Mouse (Mus musculus): ENCODE data around the gene Rnf208.
"Not testable (repeated sequence)": the region's sequence is repeated elsewhere in the genome, so short reads cannot be mapped to it uniquely, and the experiment has no call there.

Gene Rnf208

DNA sequence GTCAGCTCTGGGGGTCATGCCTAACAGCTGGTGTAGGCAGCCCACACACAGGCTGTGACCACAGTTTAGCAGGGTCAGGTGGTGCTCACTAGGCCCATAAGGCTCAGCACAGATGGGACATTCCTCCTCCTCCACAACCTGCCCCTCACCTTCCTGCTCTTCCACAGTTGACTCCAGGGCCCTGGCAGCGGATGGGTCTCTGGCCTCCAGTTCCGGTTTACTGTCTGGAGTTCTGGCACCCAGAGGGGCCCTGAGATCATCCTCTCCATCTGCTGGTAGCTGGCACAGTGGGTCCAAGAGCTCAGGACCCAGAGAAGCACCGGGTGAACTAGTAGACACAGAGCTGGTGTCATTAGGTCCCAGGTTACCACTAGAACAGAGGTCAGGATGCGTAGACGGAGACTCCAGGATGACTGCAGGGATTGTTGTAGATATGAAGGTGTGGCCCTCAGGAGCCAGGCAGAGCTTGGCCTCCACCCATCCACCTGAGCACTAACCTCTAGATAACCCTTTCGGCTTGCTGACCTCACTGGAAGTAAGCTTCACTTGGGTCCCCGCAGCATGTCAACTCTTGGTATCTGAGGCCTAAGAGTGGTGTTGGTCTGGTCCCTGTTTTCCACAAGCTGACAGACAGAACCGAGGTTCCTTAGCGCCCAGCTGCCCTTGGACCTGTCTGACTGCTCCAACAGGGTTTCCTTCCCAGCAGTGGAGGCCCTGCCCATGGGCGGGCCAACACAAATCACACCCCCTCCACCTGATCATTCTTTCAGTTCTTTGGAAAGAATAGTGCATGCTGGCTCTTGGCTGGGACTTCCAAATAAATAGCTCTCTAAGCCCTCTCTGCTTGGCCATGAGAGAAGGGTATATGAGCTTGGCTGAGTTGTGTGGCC is 4.4 kb downstream of the Rnf208 start, which contains the start of gene AL732309.1:
Gene AL732309.1, minus strand, starts transcription at position 681 of the 890 bp plus-strand sequence.
- DNase-seq (ENCODE audit: low spot score) = no peak

DNA sequence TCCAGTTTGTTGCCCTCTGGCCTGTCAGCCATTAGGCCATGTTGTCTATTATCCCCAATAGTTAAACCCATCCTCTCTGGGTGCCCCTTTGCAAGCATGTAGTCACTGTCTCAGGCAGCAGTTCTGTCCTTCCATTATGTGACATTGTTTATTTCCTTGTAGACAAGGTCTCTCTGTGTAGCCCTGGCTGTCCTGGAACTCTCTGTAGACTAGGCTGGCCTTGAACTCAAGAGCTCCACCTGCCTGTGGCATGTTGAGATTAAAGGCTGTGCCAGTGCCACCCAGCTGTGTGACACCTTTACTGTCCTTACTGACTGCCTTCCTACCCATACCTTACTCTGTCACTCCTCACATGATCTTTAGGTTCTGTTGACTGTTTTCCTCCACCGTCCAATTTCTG is 10.3 kb downstream of the Rnf208 start:
- no peak for DNase-seq (ENCODE audit: low spot score)

- DNase-seq (ENCODE audit: low spot score) = peak; percentile 87
Measured at GRCm38 (mm10) chr2:25255284-25255779, 13.3 kb downstream of the Rnf208 start, which contains the start of gene Tmem203. Gene Tmem203, plus strand, starts transcription at chr2:25255439.

DNA sequence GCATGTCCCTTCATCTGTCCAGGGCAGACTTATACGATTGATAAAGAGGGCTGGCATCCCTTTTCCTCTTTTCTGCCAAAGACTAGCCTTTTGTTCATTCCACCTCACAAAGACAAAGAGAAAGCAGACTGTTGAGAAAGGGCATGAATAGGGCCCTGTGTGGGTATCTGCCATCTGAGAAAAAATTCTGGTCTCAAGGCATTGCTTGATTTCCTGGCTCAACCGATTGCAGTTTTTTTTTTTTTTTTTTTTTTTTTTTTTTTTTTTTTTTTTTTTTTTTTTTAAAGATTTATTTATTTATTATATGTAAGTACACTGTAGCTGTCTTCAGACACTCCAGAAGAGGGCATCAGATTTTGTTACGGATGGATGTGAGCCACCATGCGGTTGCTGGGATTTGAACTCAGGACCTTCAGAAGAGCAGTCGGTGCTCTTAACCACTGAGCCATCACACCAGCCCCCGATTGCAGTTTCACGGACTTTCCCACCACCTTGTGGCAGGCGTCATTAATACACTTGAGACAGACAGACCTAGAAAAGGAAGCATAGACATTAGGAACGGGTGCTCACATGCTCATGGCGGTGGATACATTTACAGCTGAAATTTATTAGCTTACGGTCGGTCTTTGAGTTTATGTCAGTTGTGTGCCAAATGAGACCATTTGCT is 14.5 kb downstream of the Rnf208 start:
- DNase-seq (ENCODE audit: low spot score) = peak; percentile 80

DNA sequence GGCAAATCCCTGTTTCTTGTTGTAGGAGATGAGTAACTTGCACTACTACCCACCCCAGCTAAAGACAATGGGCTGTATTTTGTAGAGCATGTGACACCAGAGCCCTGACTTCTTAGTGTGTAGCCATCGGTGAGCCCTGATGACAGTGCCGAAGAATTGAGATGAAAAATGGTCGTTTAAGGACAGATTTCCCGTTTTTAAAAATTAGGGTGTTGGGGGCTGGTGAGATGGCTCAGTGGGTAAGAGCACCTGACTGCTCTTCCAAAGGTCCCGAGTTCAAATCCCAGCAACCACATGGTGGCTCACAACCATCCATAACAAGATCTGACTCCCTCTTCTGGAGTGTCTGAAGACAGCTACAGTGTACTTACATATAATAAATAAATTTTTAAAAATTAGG is 15.2 kb downstream of the Rnf208 start:
- not testable (repeated sequence) for DNase-seq (ENCODE audit: low spot score)

DNA sequence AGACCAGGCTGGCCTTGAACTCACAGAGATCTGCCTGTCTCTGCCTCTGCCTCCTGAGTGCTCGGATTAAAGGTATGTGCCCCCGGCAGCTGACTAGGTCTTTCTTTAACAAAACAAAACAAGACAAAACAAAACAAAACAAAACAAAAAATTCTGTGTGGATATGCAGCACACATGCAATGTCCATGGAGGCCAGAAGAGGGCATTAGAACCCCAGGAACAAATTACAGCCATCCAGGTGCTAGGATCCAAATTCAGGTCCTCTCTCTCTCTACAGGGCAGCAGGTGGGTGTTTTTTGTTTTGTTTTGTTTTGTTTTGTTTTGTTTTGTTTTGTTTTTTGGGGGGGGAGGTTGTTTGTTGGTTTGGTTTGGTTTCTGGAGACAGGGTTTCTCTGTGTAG is 16.8 kb downstream of the Rnf208 start:
- DNase-seq (ENCODE audit: low spot score) = no peak

DNA sequence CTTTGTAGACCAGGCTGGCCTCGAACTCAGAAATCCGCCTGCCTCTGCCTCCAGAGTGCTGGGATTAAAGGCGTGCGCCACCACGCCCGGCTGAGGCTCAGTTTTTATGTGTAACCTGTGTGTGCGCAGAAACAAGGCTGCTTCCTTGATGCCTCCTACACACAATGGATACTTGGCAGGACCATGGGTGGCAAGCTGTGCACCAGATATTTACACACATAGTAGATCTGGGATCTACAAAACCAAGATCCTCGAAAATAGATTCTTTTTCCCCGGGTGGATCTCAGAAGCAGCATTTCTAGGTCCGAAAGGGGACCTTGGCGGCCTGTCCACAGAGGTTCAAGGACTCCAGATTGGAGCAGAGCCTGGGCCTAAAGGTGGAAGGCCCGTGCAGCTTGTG is 19.8 kb downstream of the Rnf208 start:
- DNase-seq (ENCODE audit: low spot score) = peak; percentile 56

DNA sequence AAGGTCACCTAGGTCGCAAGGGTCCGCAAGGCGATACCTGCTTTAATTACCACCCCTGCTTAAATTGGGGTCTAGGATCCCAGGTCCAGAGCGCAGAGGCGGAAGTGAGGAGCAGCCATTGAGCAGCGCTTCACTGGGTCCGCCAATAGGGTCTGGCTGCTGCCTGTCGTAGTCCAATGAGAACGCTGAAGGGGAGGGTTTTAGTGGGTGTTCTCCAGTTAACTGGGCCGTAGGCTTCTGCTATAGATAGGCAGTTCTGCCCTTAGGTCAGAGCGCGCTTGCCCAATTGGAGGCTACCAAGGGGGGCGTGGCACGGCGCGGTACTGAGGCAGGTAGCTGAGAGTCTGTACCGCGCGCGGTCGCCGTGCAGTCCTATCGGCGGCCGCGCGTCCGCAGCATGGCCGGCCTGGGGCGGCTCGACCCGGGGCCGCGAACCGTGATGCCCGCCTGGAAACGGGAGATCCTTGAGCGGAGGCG is 20.3 kb downstream of the Rnf208 start, which contains the start of gene Tprn:
Gene Tprn, plus strand, starts transcription at position 328 of the 477 bp plus-strand sequence.
- DNase-seq (ENCODE audit: low spot score) = peak; percentile 96

DNA sequence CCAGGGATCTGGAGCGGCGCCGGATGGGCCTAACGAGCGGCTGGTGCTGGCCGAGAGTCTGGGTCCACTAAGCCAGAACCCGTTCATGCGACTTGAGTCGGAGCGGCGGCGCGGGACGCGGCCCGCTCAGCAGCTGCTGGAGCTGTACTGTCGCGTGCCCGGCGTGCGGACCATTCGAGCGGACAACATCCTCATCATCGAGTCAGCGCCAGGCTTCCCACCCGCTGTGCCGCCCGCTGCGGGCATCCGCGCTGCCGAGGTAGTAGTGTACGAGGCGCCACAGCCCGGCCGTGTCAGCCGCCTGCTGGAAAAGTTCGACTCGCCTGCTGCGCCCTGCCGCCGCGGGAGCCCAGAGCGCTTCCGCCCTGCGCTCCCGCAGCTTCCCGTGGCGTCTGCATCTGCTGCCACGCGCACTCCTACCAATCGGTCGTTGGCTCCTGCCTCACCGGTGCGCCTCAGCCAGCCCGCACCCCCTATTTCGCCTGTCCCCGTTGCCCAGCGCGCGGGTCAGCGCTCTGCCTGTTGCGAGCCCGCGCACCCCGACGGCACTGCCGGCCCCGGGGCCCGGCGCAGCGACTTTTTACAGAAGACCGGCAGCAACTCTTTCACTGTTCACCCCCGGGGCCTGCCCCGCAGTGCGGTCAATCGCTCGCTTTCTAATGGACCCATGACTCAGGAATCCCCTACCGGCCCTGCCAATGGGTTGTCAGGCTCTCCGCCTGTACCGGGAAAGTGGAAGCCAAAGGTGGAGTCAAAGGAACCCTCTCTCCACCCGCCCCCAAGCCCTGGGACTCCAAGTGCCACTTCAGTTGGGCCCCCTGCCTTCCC is 21.0 kb downstream of the Rnf208 start:
- DNase-seq (ENCODE audit: low spot score) = peak; percentile 67

DNA sequence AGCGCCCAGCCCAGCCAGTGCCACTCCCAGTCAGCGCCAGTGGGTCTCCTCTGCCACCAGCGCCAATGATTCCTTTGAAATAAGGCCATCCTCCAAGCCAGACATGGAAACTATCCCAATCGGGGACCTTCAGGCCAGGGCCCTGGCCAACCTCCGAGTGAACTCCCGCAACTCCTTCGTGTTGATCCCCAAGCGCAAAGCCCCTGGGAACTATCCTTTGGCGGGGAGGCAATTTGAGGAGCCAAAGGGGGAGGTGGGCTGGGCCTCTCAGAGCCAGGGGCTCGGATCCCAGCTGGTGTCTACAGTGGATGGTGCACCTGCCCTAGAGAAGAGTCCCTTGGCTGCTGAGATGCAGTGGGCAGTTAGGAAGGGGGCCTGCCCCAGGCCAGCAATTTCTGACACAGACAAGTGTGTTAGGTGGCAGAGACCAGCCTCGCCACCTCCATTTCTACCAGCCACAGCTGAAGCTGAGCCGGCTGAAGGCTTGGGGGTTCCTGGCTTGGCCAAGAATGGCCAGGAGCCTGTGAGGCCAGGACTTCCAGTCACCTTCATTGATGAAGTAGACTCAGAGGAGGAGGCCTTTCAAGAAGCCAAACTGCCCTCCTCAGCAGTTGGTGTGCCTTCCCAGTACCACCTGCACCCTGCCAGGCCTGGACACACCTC is 21.7 kb downstream of the Rnf208 start:
- no peak for DNase-seq (ENCODE audit: low spot score)

DNA sequence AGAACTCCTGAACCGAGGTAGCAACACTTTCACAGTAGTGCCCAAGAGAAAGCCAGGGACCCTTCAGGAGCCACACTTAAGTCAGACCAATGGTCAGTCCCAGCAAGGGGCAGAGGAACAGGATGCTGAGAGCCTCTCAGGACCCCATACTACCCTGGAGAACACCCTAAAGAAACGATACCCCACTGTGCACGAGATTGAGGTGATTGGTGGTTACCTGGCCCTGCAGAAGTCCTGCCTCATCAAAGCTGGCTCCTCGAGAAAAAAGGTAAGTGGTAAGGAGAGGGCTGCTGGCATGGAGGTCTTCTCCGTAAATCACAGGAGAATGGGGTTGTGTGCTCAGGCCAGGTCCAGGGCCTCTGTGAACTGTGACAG is 22.2 kb downstream of the Rnf208 start:
- no peak for DNase-seq (ENCODE audit: low spot score)

DNA sequence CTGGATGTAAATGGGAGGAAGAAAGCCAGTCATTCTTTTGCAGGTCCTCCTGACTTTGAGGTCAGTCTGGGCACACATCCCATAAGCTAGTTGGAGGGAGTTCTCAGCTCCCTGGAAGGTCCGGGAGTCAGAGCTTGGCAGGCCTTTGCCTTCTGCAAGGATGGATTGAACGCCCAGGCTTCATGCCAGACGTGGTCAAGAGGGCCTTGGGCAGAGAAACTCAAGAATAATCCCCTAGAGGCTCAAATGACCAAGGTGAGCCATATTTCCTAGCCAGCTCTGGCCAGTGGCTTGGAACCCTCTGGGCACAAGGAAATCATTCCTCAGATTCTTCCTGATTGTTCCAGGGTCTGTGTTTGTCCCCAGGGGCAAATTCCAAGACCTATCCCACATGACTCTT is 22.8 kb downstream of the Rnf208 start:
- no peak for DNase-seq (ENCODE audit: low spot score)

DNA sequence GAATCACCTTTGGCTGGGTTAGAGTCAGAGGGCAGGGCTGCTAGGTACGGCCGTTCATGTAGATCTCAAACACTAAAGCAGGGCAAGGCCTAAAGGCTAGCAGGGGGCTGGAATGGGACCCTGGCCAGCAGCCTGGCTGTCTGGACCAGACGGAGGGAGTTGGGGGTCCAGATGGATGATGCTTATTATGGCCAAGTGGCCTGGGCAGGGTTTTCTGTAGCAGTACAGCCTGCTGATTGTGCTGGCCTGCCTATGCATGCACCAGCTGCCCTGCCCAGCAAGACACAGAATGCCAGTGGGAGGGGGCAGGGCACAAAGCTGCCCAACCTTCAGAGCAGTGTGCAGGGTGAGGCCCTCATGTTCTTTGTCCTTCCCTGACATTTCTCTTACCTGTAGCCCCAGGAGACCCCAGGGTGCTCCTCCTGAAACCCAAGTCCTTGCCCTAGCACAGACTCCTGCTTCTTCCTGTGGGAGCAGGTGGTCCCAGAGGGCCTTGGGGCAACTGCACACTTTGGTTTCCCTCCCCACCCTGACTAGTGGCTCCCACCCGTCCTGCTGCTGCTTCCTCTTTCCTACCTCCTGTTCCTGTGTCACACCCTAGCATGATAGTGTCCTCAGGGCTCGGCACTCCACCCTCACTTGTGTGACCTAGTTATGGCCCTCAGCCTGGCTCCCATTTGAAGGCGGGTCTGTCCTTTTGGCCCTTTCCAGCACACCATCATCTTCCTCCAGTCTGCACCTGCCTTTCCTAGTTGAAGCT is 24.0 kb downstream of the Rnf208 start:
- no peak for DNase-seq (ENCODE audit: low spot score)

DNA sequence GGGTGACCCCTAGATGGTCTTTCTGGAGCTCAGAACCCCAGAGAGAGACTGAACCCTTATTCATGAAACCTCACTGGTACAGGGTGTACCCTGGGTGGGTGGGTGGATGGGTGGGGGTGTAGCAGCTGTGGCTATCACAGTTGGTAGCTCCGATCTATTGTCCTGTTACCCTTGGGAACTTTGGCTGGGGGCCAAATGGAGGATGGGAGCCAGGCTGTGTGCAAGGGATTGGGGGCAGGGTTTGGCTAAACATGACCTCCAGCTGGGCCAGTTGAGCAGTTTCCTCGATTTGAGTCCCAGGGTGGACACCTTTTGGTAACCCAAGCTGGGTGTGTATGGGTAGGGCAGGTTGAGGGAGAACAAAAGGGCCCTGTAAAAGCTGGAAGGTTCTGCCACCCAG is 24.7 kb downstream of the Rnf208 start:
- DNase-seq (ENCODE audit: low spot score) = no peak

DNA sequence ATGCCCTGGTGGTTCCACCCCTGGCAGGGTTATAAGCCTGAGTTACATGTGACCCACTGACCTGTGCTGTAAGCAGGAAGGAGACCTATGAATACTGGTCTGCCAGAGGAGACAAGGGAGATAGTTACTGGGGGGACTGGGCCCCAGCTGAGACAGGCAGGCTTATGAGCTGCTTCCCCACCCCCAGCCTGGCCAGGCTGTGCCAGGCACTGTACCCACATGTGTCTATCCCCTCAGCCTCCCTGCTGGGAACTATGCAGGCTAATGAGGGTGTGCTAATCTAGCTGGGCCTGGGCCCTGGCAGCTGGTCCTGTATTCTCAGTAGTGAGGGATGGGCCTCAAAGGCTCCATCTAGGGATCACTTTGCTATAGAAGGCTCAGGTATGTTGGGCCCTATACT is 25.2 kb downstream of the Rnf208 start:
- DNase-seq (ENCODE audit: low spot score) = no peak

- DNase-seq (ENCODE audit: low spot score) = no peak
Measured at GRCm38 (mm10) chr2:25267746-25268309, 25.8 kb downstream of the Rnf208 start.

DNA sequence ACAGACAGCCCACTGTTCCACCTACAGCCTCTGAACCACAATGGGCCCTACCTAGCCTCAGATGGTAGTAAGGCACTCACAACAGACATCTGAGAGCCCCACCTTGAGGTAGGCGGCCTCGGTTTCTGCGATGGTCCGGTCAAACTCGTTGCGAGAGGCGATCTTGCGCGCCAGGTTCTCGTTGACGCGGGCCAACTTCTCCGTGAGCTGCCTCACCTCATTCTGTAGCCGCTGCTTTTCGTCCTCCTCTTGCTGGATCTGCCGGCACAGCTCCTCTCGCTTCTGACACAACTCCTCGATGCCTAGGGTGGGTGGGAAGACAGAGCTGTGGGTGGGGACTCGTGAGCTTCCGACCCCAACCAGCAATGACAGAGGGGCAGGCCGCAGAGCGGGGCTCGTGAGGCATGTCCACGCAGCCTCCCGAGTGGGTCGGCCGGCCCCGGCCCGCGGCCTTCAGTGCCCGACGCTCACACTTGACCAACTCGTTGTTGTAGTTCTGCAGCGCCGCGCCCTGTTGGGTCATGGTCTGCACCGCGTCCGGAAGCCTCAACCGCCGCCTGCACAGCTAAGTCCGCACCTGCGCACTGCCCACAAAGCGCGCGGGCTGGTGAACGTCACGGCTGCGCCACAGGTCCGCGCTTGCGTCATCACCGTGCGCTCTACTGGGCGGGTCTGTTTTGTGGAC is 29.9 kb downstream of the Rnf208 start, which contains the start of the genes Ssna1 and Anapc2:
Gene Ssna1, minus strand, starts transcription at position 612 of the 685 bp plus-strand sequence.
Gene Anapc2, plus strand, starts transcription at position 652 of the 685 bp plus-strand sequence.
- DNase-seq (ENCODE audit: low spot score) = peak; percentile 97

DNA sequence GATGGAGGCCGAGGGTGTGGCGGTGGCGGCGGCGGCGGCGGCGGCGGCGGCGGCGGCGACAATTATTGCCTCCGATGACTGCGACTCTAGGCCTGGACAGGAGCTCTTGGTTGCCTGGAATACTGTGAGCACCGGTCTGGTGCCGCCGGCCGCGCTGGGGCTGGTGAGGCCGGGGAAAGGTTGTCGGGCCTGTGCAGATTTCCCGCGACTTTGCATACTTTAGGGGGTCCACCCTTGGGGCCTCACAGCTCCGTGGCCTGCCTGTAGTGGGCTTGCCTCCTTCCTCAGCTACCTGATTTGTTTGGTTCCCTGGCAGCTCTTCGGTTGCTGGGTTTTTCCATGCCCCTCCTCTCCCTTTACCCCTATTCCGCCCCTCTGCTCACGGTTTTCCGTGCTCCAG is 30.5 kb downstream of the Rnf208 start:
- no peak for DNase-seq (ENCODE audit: low spot score)

GRCm38 (mm10) chr2:25273010-25273409 is 31.0 kb downstream of the Rnf208 start:
- DNase-seq (ENCODE audit: low spot score) = no peak
